ENCODE assay signal across 8 mouse cellular contexts in genomic region chr17:86169092-86169491, GRCm38 (mm10). TPM values are rescaled to one million over a fixed set of nuclear protein-coding genes. Genes with fewer than 3 reads are reported as not detected.
A peak's percentile ranks its signal among the peaks of the same experiment; 100 is the strongest.
DNase-seq lines count a peak whose midpoint lies in the region; ATAC-seq and TF ChIP-seq lines count a peak whose summit lies in the region.

No protein-coding gene starts in this region.

- no peaks in the 10 kb centered on the region for H3K9me3 ChIP-seq in intestine, embryonic 14.5 days (ENCODE audit: control insufficient read depth, low read length)
- no peaks in the 10 kb centered on the region for H3K9me3 ChIP-seq in neural tube, embryonic 14.5 days (ENCODE audit: control insufficient read depth, low read length)

- peak overlapping the region; percentile 98 for H3K4me2 ChIP-seq in intestine, embryonic 14.5 days (ENCODE audit: low read length)
- peak overlapping the region; percentile 92 for H3K4me2 ChIP-seq in neural tube, embryonic 14.5 days (ENCODE audit: low read depth, low read length)

- 13% methylated on average over 6 of the region's 6 CpGs for WGBS in spleen, adult 2 months
- 18% methylated on average over 6 of the region's 6 CpGs for WGBS in intestine, embryonic 14.5 days
- 11% methylated on average over 6 of the region's 6 CpGs for WGBS in neural tube, embryonic 14.5 days

- peaks cover 4% of the 10 kb centered on the region for H3K4me1 ChIP-seq in spleen, adult 2 months (ENCODE audit: control insufficient read depth, insufficient read depth, insufficient read length)
- H3K4me1 ChIP-seq in intestine, embryonic 14.5 days (replicated peaks; ENCODE audit: control insufficient read depth, insufficient read depth, low read length): peaks cover 27% of the 10 kb centered on the region
- peaks cover 32% of the 10 kb centered on the region for H3K4me1 ChIP-seq in neural tube, embryonic 14.5 days (ENCODE audit: control insufficient read depth, insufficient read depth, low read length)

- H3K27me3 ChIP-seq in spleen, adult 2 months (ENCODE audit: control insufficient read depth, insufficient read depth, low read length): peaks cover 2% of the 10 kb centered on the region; the same call in 1 of the 2 replicates
- no peaks in the 10 kb centered on the region for H3K27me3 ChIP-seq in intestine, embryonic 14.5 days (replicated peaks; ENCODE audit: control insufficient read depth, insufficient read depth, low read length)
- H3K27me3 ChIP-seq in neural tube, embryonic 14.5 days (ENCODE audit: control insufficient read depth, insufficient read depth, low read length): no peaks in the 10 kb centered on the region

- peak overlapping the region; percentile 87 for H3K9ac ChIP-seq in intestine, embryonic 14.5 days (ENCODE audit: low read length)
- H3K9ac ChIP-seq in neural tube, embryonic 14.5 days (replicated peaks; ENCODE audit: low read depth, low read length): peak overlapping the region; percentile 76

- H3K27ac ChIP-seq in spleen, adult 2 months (ENCODE audit: insufficient read depth, low read length): no peak overlapping the region
- H3K27ac ChIP-seq in intestine, embryonic 14.5 days (ENCODE audit: low read depth): no peak overlapping the region
- H3K27ac ChIP-seq in neural tube, embryonic 14.5 days (ENCODE audit: low read depth, low read length): no peak overlapping the region; the same call in 1 of the 2 replicates

- intact Hi-C loops in heart, postnatal 36 days (cut with DNase I): loop anchor here (5.0 to 10.0 kb wide), 4 partner anchors 68 to 656 kb away; partner anchors contain the start of gene Epas1

- no peak for TF ChIP-seq CTCF in spleen, adult 2 months (IDR thresholded peaks at IDR 0.05; ENCODE audit: extremely low read depth, insufficient read depth, insufficient read length, insufficient replicate concordance)

- peak overlapping the region; percentile 99 for H3K4me3 ChIP-seq in spleen, adult 2 months (ENCODE audit: extremely low read depth, insufficient read depth, insufficient read length)
- peak overlapping the region; percentile 77 for H3K4me3 ChIP-seq in intestine, embryonic 14.5 days (ENCODE audit: low read depth, low read length)
- H3K4me3 ChIP-seq in neural tube, embryonic 14.5 days (ENCODE audit: low read depth, low read length): peak overlapping the region; percentile 79

- H3K36me3 ChIP-seq in spleen, adult 2 months (ENCODE audit: control insufficient read depth, insufficient read depth, low read length): no peaks in the 10 kb centered on the region
- H3K36me3 ChIP-seq in intestine, embryonic 14.5 days (ENCODE audit: control insufficient read depth, insufficient read depth, low read length): peaks cover 5% of the 10 kb centered on the region; the same call in 1 of the 2 replicates
- no peaks in the 10 kb centered on the region for H3K36me3 ChIP-seq in neural tube, embryonic 14.5 days (ENCODE audit: control insufficient read depth, insufficient read depth, low read length)

- TF ChIP-seq POLR2A in spleen, adult 2 months (IDR thresholded peaks at IDR 0.05; ENCODE audit: low read depth, low read length): no peak

- no peak for ATAC-seq in intestine, embryonic 14.5 days (replicated peaks; ENCODE audit: low FRiP score, low TSS enrichment, low read depth)
- ATAC-seq in neural tube, embryonic 14.5 days (ENCODE audit: low read depth): 0 out of 2 replicates have a peak, but pooled peaks have one; percentile 12

- DNase-seq in heart, adult 11 months: peak; percentile 91
- DNase-seq in heart, postnatal 36 days: no peak
- no peak for DNase-seq in spleen, adult 2 months (ENCODE audit: low read depth in 1 of 2, low spot score in 2 of 2)
- DNase-seq in spleen, adult 12 weeks (ENCODE audit: low spot score): no peak
- DNase-seq in intestine, embryonic 14.5 days (ENCODE audit: low spot score): peak; percentile 55
- DNase-seq in ovary, postnatal 10 days (ENCODE audit: low spot score): no peak
- no peak for DNase-seq in ovary, adult 18-20 months (ENCODE audit: low spot score)

RNA-seq across cellular contexts. Expression of gene Prkce, which starts 1.5 kb away (rescaled TPM):
- 10 to 100 TPM; 21.2 to 25.2 TPM for total RNA-seq in heart, postnatal 36 days (2021)
- 4.8 and 5.8 TPM in 2 replicates for polyA plus RNA-seq in spleen, adult 2 months (2012; rRNA removed)
- 7.5 and 7.7 TPM in 2 replicates for polyA plus RNA-seq in intestine, embryonic 14.5 days (2014; fragmentation: Nextera tagmentation; extraction: Ambion mirVana)
- polyA plus RNA-seq in neural tube, embryonic 14.5 days (2014; fragmentation: Nextera tagmentation; extraction: Ambion mirVana): 40.8 and 44.3 TPM in 2 replicates

RNA-seq across cellular contexts. Expression of gene Srbd1, which starts 24.1 kb away (rescaled TPM):
- 10 to 100 TPM; 10.9 to 11.4 TPM for total RNA-seq in heart, postnatal 36 days (2021)
- 1.7 and 2.2 TPM in 2 replicates for polyA plus RNA-seq in spleen, adult 2 months (2012; rRNA removed)
- polyA plus RNA-seq in intestine, embryonic 14.5 days (2014; fragmentation: Nextera tagmentation; extraction: Ambion mirVana): 7.5 and 9.4 TPM in 2 replicates
- 7.0 and 8.9 TPM in 2 replicates for polyA plus RNA-seq in neural tube, embryonic 14.5 days (2014; fragmentation: Nextera tagmentation; extraction: Ambion mirVana)

Comparison
In these comparisons a context has a peak if more than half of its experiments do, and no peak if none do; other contexts are left out.
1. DNase-seq: peak in heart, adult 11 months (single experiment) and intestine, embryonic 14.5 days (single experiment); none in heart, postnatal 36 days (0 of 2), spleen, adult 2 months (0 of 2), spleen, adult 12 weeks (single experiment), ovary, postnatal 10 days (single experiment) and ovary, adult 18-20 months (single experiment).
2. Peak in every context shown above with its lines, with median percentiles within 50 percentile points of each other: H3K4me3 ChIP-seq.